Mouse (Mus musculus) limb, embryonic 14.5 days (tissue): ENCODE measurements at regions not wholly inside any gene's neighbourhood (a gene's known extent, or its start where the extent isn't known, plus 50 kb on each side); places are given as distances from the start of the nearest gene placed in this dataset.

Source experiments
- ATAC-seq: fragments of 200-750 bp; cut with Nextera tagmentation; 2 replicates; pipeline ENCODE4 v1.8.0; 2017; ENCODE audit warnings: low read depth, moderate number of reproducible peaks, moderate TSS enrichment; ENCODE audit not compliant: low FRiP score
- DNase-seq: peaks from one replicate; pipeline ENCODE4 v3.0.0-alpha.2; 2015; ENCODE audit warnings: low spot score
- H3K27ac ChIP-seq: fragments of 300-500 bp; sonication (generic); replicated peaks from 2 replicates; pipeline ENCODE4 v1.5.1; 2014; ENCODE audit warnings: low read depth, mild to moderate bottlenecking, low read length, moderate library complexity, mixed read lengths
- H3K27me3 ChIP-seq: fragments of 300-500 bp; sonication (generic); 2 replicates; pipeline ENCODE4 v1.6.1; 2014; ENCODE audit warnings: low read length, mixed read lengths; ENCODE audit not compliant: control insufficient read depth, insufficient read depth
- H3K36me3 ChIP-seq: fragments of 300-500 bp; sonication (generic); 2 replicates; pipeline ENCODE4 v1.6.1; 2014; ENCODE audit warnings: mild to moderate bottlenecking, low read length, moderate library complexity, mixed read lengths; ENCODE audit not compliant: control insufficient read depth, insufficient read depth
- H3K4me1 ChIP-seq: fragments of 300-500 bp; sonication (generic); 2 replicates; pipeline ENCODE4 v1.6.1; 2014; ENCODE audit warnings: antibody characterized with exemption, low read length, mixed read lengths; ENCODE audit not compliant: control insufficient read depth, insufficient read depth
- H3K4me2 ChIP-seq: fragments of 300-500 bp; sonication (generic); replicated peaks from 2 replicates; pipeline ENCODE4 v1.6.1; 2014; ENCODE audit warnings: low read depth, mild to moderate bottlenecking, low read length, moderate library complexity; ENCODE audit not compliant: severe bottlenecking
- H3K4me3 ChIP-seq: fragments of 300-500 bp; sonication (generic); replicated peaks from 2 replicates; pipeline ENCODE4 v1.5.1; 2014; ENCODE audit warnings: low read length
- H3K9ac ChIP-seq: fragments of 300-500 bp; sonication (generic); 2 replicates; pipeline ENCODE4 v1.6.1; 2014; ENCODE audit warnings: mild to moderate bottlenecking, low read depth, low read length, moderate library complexity; ENCODE audit not compliant: severe bottlenecking
- H3K9me3 ChIP-seq: fragments of 300-500 bp; sonication (generic); 2 replicates; pipeline ENCODE4 v1.6.1; 2016; ENCODE audit warnings: low read length; ENCODE audit not compliant: control insufficient read depth
- POLR2A ChIP-seq: fragments of 200-500 bp; IDR thresholded peaks from 2 replicates; pipeline ENCODE4 v1.8.0; 2012; ENCODE audit warnings: inconsistent platforms, mild to moderate bottlenecking, moderate library complexity, borderline replicate concordance; ENCODE audit not compliant: insufficient read depth, insufficient read length; ENCODE audit errors: extremely low read depth
- WGBS: fragments of 180-500 bp; shearing (Covaris S2); extraction: QIAGEN DNeasy Blood & Tissue Kit; methylation state at CpG from one replicate; pipeline ENCODE4 v1.1.7; 2014; 5-methylcytosine and 5-hydroxymethylcytosine counted together

DNA sequence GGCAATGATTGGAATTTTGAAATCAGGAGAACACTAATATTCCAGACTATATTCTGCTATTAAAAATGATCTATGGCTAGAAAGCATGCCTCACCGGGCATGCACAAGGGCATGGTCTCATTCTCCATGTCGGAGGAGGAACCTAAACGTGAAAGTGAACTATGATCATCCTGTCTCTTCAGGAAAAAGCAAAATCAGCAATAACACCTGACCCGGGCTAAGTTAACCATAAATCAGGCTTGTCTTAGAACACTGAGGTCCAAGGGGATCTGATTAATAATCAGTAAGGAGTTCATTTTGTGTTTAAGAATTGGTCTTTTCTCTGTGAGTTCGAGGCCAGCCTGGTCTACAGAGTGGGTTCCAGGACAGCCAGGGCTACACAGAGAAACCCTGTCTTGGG is 119.7 kb upstream of the Jarid2 start:
- Histone ChIP-seq H3K9me3 (no peaks in the 10 kb centered on the region), H3K27me3 (no peaks in the 10 kb centered on the region), H3K9ac (no peak overlapping the region), H3K4me1 (0 out of 2 replicates have a peak, but pooled peaks cover 6% of the 10 kb centered on the region), H3K36me3 (no peaks in the 10 kb centered on the region), H3K27ac (no peak overlapping the region), H3K4me2 (no peak overlapping the region), H3K4me3 (no peak overlapping the region)
- TF ChIP-seq POLR2A = no peak
- ATAC-seq (no peak), DNase-seq (no peak)
- WGBS = 78% methylated on average over 5 of the region's 5 CpGs

DNA sequence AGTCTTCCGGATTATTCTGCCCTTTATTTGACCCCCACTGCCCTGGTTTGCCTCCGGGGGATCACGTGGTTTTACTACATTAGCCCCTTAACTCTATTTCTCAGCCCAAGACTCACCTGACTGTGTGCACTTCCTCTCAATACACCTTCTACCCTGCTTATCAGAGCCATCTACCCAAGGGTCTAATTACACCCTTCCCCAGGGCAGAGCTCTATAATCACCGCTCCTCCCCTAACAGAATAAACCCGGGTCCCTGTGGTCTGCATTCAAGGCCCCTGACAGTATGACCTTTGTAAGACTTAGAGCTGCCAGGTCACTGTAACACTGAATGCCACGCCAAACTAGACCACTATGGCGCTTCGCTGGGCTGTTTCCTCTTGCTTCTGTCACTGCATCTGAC is 113.6 kb upstream of the Jarid2 start:
- Histone ChIP-seq H3K36me3 (no peaks in the 10 kb centered on the region), H3K9ac (no peak overlapping the region), H3K4me1 (peaks cover 4% of the 10 kb centered on the region), H3K9me3 (no peaks in the 10 kb centered on the region), H3K4me3 (no peak overlapping the region), H3K27me3 (no peaks in the 10 kb centered on the region), H3K4me2 (no peak overlapping the region), H3K27ac (no peak overlapping the region)
- TF ChIP-seq POLR2A = no peak
- DNase-seq (no peak), ATAC-seq (no peak)
- WGBS = 57% methylated on average over 8 of the region's 8 CpGs

DNA sequence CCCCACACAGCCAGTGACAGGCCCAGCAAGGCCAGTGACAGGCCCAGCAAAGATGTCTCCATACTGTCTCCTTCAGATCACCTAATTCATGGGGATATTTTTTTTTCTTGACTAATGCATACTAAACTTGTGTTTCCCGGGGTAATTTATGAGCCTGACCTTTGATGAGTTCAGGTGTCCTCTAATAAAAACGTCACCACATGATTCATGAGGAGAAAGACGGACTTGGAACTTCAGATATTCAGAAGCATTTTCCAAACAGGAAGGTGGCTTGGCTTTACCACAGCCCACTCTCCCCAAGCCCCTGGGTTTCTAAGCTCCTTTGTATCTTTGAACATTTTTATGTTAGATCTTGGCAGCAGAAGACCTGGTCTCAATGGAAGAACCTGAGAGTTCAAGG is 110.9 kb upstream of the Jarid2 start:
- ATAC-seq (no peak), DNase-seq (no peak)
- Histone ChIP-seq H3K4me2 (no peak overlapping the region), H3K27ac (no peak overlapping the region), H3K4me1 (peaks cover 10% of the 10 kb centered on the region), H3K27me3 (no peaks in the 10 kb centered on the region), H3K36me3 (no peaks in the 10 kb centered on the region), H3K9ac (no peak overlapping the region), H3K4me3 (no peak overlapping the region), H3K9me3 (no peaks in the 10 kb centered on the region)
- TF ChIP-seq POLR2A = no peak
- WGBS = 26% methylated on average over 3 of the region's 3 CpGs

DNA sequence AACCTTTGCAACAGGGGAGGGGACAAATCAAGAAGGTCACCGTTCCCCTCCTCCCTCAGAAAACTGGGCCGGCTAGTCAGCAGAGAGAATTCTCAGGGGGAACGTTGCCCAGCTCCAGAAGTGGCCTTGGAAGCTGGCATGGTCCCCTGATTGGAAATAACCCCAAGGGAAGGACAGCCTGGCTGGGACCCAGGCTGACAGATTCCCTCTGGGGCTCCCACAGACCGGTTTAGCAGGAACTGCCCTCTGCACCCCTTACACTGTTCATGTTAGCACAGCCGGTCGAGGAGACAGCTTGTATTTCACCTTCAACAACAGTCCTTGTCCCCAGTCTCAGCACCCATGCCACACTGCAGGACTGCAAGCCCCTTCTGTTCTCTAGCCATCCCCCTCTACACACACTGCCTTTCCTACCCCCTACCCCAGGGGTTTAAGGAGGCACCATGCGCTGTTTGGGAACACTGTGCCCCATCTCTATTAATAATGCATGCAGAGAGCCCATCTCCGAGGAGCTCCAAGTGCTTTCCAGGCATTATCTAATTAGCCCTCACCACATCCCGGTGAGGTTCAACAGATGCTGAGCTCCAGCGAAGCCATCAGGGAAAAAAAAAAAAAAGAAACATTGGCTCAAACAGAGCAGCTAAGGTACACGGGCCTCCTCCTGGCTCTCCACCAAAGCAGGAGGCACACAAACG is 106.5 kb upstream of the Jarid2 start:
- 39% methylated on average over 12 of the region's 12 CpGs for WGBS
- H3K36me3 ChIP-seq = no peaks in the 10 kb centered on the region
- DNase-seq (no peak), ATAC-seq (no peak)
- no peak overlapping the region for H3K4me3 ChIP-seq
- H3K9me3 ChIP-seq = no peaks in the 10 kb centered on the region
- H3K27me3 ChIP-seq = no peaks in the 10 kb centered on the region
- H3K4me1 ChIP-seq = peaks cover 10% of the 10 kb centered on the region
- H3K4me2 ChIP-seq = no peak overlapping the region
- TF ChIP-seq POLR2A = no peak
- H3K27ac ChIP-seq = no peak overlapping the region
- H3K9ac ChIP-seq = no peak overlapping the region

DNA sequence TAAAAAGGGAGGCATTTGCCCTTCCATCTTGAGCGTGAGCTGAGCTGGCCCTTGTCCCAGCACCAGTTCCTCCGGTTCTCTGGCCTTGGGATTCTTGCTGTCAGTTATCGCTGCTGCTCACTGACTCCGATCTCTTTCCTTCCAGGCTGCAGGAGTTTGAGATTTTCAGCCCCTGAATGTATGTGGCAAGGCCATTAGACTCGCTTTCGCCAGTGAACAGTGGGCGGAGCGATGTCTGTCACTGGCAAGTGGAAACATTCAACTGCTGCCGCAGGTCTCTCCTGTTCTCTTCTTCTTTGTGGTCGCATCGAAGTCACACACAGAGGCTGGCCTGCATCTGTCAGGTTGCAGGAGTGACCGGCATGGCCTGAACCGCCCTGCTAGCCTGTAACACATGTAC is 104.6 kb upstream of the Jarid2 start:
- DNase-seq (no peak), ATAC-seq (no peak)
- Histone ChIP-seq H3K27me3 (no peaks in the 10 kb centered on the region), H3K36me3 (no peaks in the 10 kb centered on the region), H3K4me2 (no peak overlapping the region), H3K4me3 (no peak overlapping the region), H3K9ac (no peak overlapping the region), H3K9me3 (no peaks in the 10 kb centered on the region), H3K4me1 (peaks cover 5% of the 10 kb centered on the region), H3K27ac (no peak overlapping the region)
- 72% methylated on average over 13 of the region's 13 CpGs for WGBS
- no peak for TF ChIP-seq POLR2A
